In genomic region chr9:124424542-124425410, GRCm38 (mm10) we compare ENCODE assay signal across 8 mouse cellular contexts. TPM values are rescaled to one million over a fixed set of nuclear protein-coding genes. Genes with fewer than 3 reads are reported as not detected.
DNase-seq lines count a peak whose midpoint lies in the region; ATAC-seq and TF ChIP-seq lines count a peak whose summit lies in the region.

No protein-coding gene starts in this region.

- H3K27me3 ChIP-seq in megakaryocyte, embryonic 14.5 days (replicated peaks) = peaks cover 2% of the 10 kb centered on the region

- peak overlapping the region; percentile 60 for H3K4me3 ChIP-seq in cortical plate, adult 2 months (ENCODE audit: insufficient read depth, low read length)
- peak overlapping the region; percentile 98 for H3K4me3 ChIP-seq in megakaryocyte, embryonic 14.5 days (replicated peaks)

- no peak for TF ChIP-seq POLR2A in cortical plate, adult 2 months (IDR thresholded peaks at IDR 0.05; ENCODE audit: extremely low read depth, insufficient read depth, low read length)

- no peaks in the 10 kb centered on the region for H3K9me3 ChIP-seq in megakaryocyte, embryonic 14.5 days

- peak; percentile 8 for ATAC-seq in activated CD4-positive, CD25-positive, alpha-beta regulatory T cell, adult 4 months

- TF ChIP-seq CTCF in cortical plate, adult 2 months (IDR thresholded peaks at IDR 0.05; ENCODE audit: extremely low read depth, insufficient read depth, low read length) = no peak

- no peaks in the 10 kb centered on the region for H3K36me3 ChIP-seq in megakaryocyte, embryonic 14.5 days (replicated peaks; ENCODE audit: low read length)

- no peaks in the 10 kb centered on the region for H3K4me1 ChIP-seq in cortical plate, adult 2 months (ENCODE audit: control insufficient read depth, insufficient read depth, low read length)
- no peaks in the 10 kb centered on the region for H3K4me1 ChIP-seq in megakaryocyte, embryonic 14.5 days

- DNase-seq in gastrocnemius, adult 8-10 months (ENCODE audit: low spot score in 2 of 2) = peak; percentile 97 to 99
- peak; percentile 99 for DNase-seq in hindlimb bud, embryonic 11.5 days (ENCODE audit: extremely low spot score, low read depth, low spot score)
- peak; percentile 80 to 100 for DNase-seq in left cerebral cortex, adult 8-10 months (ENCODE audit: low spot score in 2 of 2)
- peak; percentile 100 for DNase-seq in right cerebral cortex, postnatal 10 days (ENCODE audit: low spot score in 2 of 2)
- peak; percentile 97 for DNase-seq in urinary bladder, postnatal 25 days (ENCODE audit: low spot score)

- peak overlapping the region; percentile 94 for H3K27ac ChIP-seq in cortical plate, adult 2 months (ENCODE audit: insufficient read depth, low read length)

RNA-seq across cellular contexts. Expression of gene Ppp2r3d, which starts 51.9 kb away (rescaled TPM):
- polyA plus RNA-seq in activated CD4-positive, CD25-positive, alpha-beta regulatory T cell, adult 4 months (2017; shearing (Covaris generic)) = 10 to 100 TPM; 11.5 to 12.8 TPM
- polyA plus RNA-seq in cortical plate, adult 2 months (2012; rRNA removed) = 132 and 143 TPM in 2 replicates
- 10 to 100 TPM; 22.9 to 32.5 (median 27.4) TPM for total RNA-seq in gastrocnemius, adult 8-10 months (2022)
- 100 to 1,000 TPM in 2 of 4 experiments, 10 to 100 TPM in 2; 94.9 to 111 (median 99.1) TPM for total RNA-seq in left cerebral cortex, adult 8-10 months (2022)
- 218 and 578 TPM in 2 replicates for polyA plus RNA-seq in megakaryocyte, embryonic 14.5 days (2012; ENCODE audit: insufficient read depth, low replicate concordance)

Comparison
In these comparisons a context has a peak if more than half of its experiments do, and no peak if none do; other contexts are left out.
1. Peak in every context shown above with its lines: DNase-seq, ATAC-seq, H3K4me3 ChIP-seq and H3K27ac ChIP-seq.